Mouse (Mus musculus) cerebellum, adult 18-20 months (tissue): ENCODE measurements at regions not wholly inside any gene's neighbourhood (a gene's known extent, or its start where the extent isn't known, plus 50 kb on each side); places are given as distances from the start of the nearest gene placed in this dataset.
"Not testable (repeated sequence)": the region's sequence is repeated elsewhere in the genome, so short reads cannot be mapped to it uniquely, and the experiment has no call there.

Source experiments
- DNase-seq, 2 experiments: peaks; one replicate each; pipeline ENCODE4 v3.0.0; 2021

DNA sequence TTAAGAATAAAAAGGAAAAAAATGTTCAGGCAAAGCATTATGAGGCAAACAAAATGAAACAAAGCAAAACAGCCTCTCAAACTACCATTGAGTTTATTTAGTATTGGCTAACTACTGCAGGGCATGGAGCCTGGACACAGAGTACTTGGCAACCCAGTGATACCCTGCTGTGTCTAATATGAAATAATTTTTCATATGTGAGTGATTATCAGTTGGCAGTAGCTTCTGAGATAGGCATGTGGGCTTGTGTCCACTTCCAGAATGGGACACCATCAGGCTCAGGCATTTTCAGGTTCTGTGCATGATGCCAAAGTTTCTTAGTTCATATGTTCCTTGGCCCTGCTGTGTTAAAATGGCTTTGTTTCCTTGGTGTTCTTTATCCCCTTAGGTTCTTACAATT, 879.0 kb upstream of the Epha6 start:
- peak; percentile 6 to 10 for DNase-seq

GRCm38 (mm10) chr16:61441881-61442280, 836.5 kb upstream of the Epha6 start:
- DNase-seq = no peak

DNA sequence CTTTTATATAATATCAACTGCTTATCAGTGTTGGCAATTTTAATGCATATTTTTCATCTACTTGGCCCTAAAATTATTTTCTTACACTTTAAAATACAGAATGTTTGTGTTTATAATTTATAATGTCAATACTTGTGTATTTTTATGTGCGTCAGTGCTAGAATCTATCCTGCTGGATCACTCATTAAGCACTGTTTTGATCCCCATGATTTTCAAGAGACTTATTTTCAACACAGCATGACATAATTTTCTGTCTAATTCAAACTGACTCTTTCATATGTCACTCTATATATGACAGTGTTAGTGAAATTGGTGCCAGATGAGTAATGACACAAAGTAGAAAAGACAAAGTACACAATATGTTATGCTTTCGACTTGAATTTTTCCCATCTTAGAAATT, 795.9 kb upstream of the Epha6 start:
- no peak for DNase-seq

DNA sequence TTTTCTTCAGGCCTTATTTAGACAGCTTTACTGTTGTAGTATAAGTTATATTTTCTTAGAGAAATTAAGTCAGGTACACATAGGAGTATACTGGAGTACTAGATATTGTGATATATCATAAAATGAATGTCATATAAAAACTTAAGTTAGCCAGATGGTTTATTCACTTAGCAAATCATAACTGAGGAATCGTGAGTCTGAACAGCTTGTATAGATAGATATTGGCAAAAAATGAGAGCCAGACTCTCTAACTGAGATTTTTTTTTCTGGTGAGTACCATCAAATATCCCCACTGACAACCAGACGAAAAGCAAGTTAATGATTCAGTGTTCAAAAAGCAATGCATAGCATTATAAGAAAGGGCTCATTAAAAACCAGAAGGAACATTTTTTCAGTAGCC, 776.6 kb upstream of the Epha6 start:
- DNase-seq = no peak

- not testable (repeated sequence) for DNase-seq
Observed at GRCm38 (mm10) chr16:61376937-61377336, 771.6 kb upstream of the Epha6 start.
